Mouse (Mus musculus): ENCODE results near the gene Tbc1d17. TPM values are rescaled to one million over a fixed set of nuclear protein-coding genes. Genes with fewer than 3 reads are reported as not detected.

The Tbc1d17 gene
- total and polyA plus RNA-seq, 2 experiments, result 20.2 to 91.6 TPM

DNA sequence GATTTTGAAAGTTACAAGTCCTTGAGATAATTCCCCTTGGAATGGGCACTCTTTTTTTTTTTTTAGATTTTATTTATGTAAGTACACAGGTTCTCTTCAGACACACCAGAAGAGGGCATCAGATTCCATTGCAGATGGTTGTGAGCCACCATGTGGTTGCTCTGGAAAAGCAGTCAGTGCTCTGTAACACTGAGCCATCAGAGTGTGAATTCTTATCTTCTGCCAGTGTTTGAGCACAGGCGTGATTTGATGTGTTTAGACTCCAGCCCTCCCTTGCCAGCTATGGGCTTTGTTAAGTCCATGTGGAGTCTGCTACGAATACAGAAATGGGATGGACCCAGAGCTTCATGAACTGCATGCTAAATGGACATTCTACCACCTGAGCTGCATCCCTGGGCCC lies 30.7 kb downstream of the Tbc1d17 start:
- Histone ChIP-seq H3K27me3 (ENCODE audit: control insufficient read depth, insufficient read depth, low read length) (no peaks in the 10 kb centered on the region), H3K4me3 (ENCODE audit: insufficient read depth, low read depth, low read length) (no peak overlapping the region), H3K79me2 (ENCODE audit: control insufficient read depth, insufficient read depth, low read length) (peaks cover 24% of the 10 kb centered on the region), H3K36me3 (ENCODE audit: control insufficient read depth, insufficient read depth, low read length) (peaks cover 9% of the 10 kb centered on the region), H3K27ac (replicated peaks; ENCODE audit: insufficient read depth, low read depth, low read length) (peak overlapping the region; percentile 94), H3K4me1 (ENCODE audit: control insufficient read depth, insufficient read depth, low read length) (peaks cover 38% of the 10 kb centered on the region), H3K9ac (ENCODE audit: low read depth, low read length) (peak overlapping the region; percentile 11; the same call in 1 of the 2 replicates)
- peak; percentile 77 for DNase-seq (ENCODE audit: extremely low read depth, low read depth, low spot score)
- TF ChIP-seq POLR2A (IDR thresholded peaks at IDR 0.05; ENCODE audit: extremely low read depth, insufficient read depth, low read length) (no peak), CTCF (IDR thresholded peaks at IDR 0.05; ENCODE audit: low read depth, low read length) (peak; percentile 29; the same call in 1 of the 2 replicates)
- 12% methylated on average over 2 of the region's 2 CpGs for WGBS

- TF ChIP-seq CTCF (IDR thresholded peaks at IDR 0.05; ENCODE audit: low read depth, low read length) (no peak), POLR2A (IDR thresholded peaks at IDR 0.05; ENCODE audit: extremely low read depth, insufficient read depth, low read length) (no peak)
- Histone ChIP-seq H3K4me3 (ENCODE audit: insufficient read depth, low read depth, low read length) (no peak overlapping the region; the same call in 1 of the 2 replicates), H3K27ac (replicated peaks; ENCODE audit: insufficient read depth, low read depth, low read length) (peak overlapping the region; percentile 93), H3K36me3 (ENCODE audit: control insufficient read depth, insufficient read depth, low read length) (peaks cover 9% of the 10 kb centered on the region), H3K27me3 (ENCODE audit: control insufficient read depth, insufficient read depth, low read length) (no peaks in the 10 kb centered on the region), H3K79me2 (ENCODE audit: control insufficient read depth, insufficient read depth, low read length) (peaks cover 17% of the 10 kb centered on the region; the same call in 1 of the 2 replicates), H3K4me1 (ENCODE audit: control insufficient read depth, insufficient read depth, low read length) (peaks cover 40% of the 10 kb centered on the region), H3K9ac (ENCODE audit: low read depth, low read length) (peak overlapping the region; percentile 98)
- WGBS, result 15% methylated on average over 3 of the region's 3 CpGs
- DNase-seq (ENCODE audit: extremely low read depth, low read depth, low spot score), result peak; percentile 56
Observed at GRCm38 (mm10) chr7:44817441-44817840, 31.4 kb downstream of the Tbc1d17 start.

- peak; percentile 73 for DNase-seq (ENCODE audit: extremely low read depth, low read depth, low spot score)
Observed at GRCm38 (mm10) chr7:44816470-44817021, 32.3 kb downstream of the Tbc1d17 start, which contains the start of gene Atf5. Atf5 (minus strand) TSS chr7:44816658.

GRCm38 (mm10) chr7:44815721-44816469 lies 33.0 kb downstream of the Tbc1d17 start, which contains the start of the genes Nup62 and Il4i1:
Nup62 (plus strand) TSS chr7:44816088.
Il4i1 (plus strand) TSS chr7:44816387.
- H3K4me3 ChIP-seq (ENCODE audit: insufficient read depth, low read depth, low read length), result peak within 1 kb of the TSS; percentile 87
- DNase-seq (ENCODE audit: extremely low read depth, low read depth, low spot score), result peak; percentile 96
- H3K36me3 ChIP-seq (ENCODE audit: control insufficient read depth, insufficient read depth, low read length), result peaks cover 22% of the 10 kb centered on the region
- peak within 1 kb of the TSS; percentile 93 for H3K27ac ChIP-seq (replicated peaks; ENCODE audit: insufficient read depth, low read depth, low read length)
- no peaks in the 10 kb centered on the region for H3K27me3 ChIP-seq (ENCODE audit: control insufficient read depth, insufficient read depth, low read length)
- H3K4me1 ChIP-seq (ENCODE audit: control insufficient read depth, insufficient read depth, low read length), result peaks cover 37% of the 10 kb centered on the region
- H3K9ac ChIP-seq (ENCODE audit: low read depth, low read length), result peak within 1 kb of the TSS; percentile 98
- peaks cover 8% of the 10 kb centered on the region; the same call in 1 of the 2 replicates for H3K79me2 ChIP-seq (ENCODE audit: control insufficient read depth, insufficient read depth, low read length)
- WGBS, result 1% methylated on average over 62 of the region's 62 CpGs
- TF ChIP-seq POLR2A (IDR thresholded peaks at IDR 0.05; ENCODE audit: extremely low read depth, insufficient read depth, low read length) (peak; percentile 59), CTCF (IDR thresholded peaks at IDR 0.05; ENCODE audit: low read depth, low read length) (0 out of 2 replicates have a peak, but pooled peaks have one; percentile 1)

More at GRCm38 (mm10) chr7:44816470-44817021, 32.3 kb downstream of the Tbc1d17 start, which contains the start of gene Atf5:
- H3K27me3 ChIP-seq (ENCODE audit: control insufficient read depth, insufficient read depth, low read length), result no peaks in the 10 kb centered on the region
- no peak for TF ChIP-seq CTCF (IDR thresholded peaks at IDR 0.05; ENCODE audit: low read depth, low read length)
- TF ChIP-seq POLR2A (IDR thresholded peaks at IDR 0.05; ENCODE audit: extremely low read depth, insufficient read depth, low read length), result peak; percentile 44; the same call in 1 of the 2 replicates
- peak within 1 kb of the TSS; percentile 93 for H3K27ac ChIP-seq (replicated peaks; ENCODE audit: insufficient read depth, low read depth, low read length)
- H3K9ac ChIP-seq (ENCODE audit: low read depth, low read length), result peak within 1 kb of the TSS; percentile 98
- peaks cover 14% of the 10 kb centered on the region; the same call in 1 of the 2 replicates for H3K79me2 ChIP-seq (ENCODE audit: control insufficient read depth, insufficient read depth, low read length)
- peaks cover 17% of the 10 kb centered on the region for H3K36me3 ChIP-seq (ENCODE audit: control insufficient read depth, insufficient read depth, low read length)
- WGBS, result 2% methylated on average over 51 of the region's 57 CpGs
- H3K4me1 ChIP-seq (ENCODE audit: control insufficient read depth, insufficient read depth, low read length), result peaks cover 40% of the 10 kb centered on the region
- peak within 1 kb of the TSS; percentile 87 for H3K4me3 ChIP-seq (ENCODE audit: insufficient read depth, low read depth, low read length)

GRCm38 (mm10) chr7:44814952-44815553 lies 33.8 kb downstream of the Tbc1d17 start:
- Histone ChIP-seq H3K27ac (replicated peaks; ENCODE audit: insufficient read depth, low read depth, low read length) (peak overlapping the region; percentile 93), H3K79me2 (ENCODE audit: control insufficient read depth, insufficient read depth, low read length) (peaks cover 3% of the 10 kb centered on the region; the same call in 1 of the 2 replicates), H3K4me3 (ENCODE audit: insufficient read depth, low read depth, low read length) (peak overlapping the region; percentile 87), H3K27me3 (ENCODE audit: control insufficient read depth, insufficient read depth, low read length) (no peaks in the 10 kb centered on the region), H3K4me1 (ENCODE audit: control insufficient read depth, insufficient read depth, low read length) (peaks cover 31% of the 10 kb centered on the region), H3K9ac (ENCODE audit: low read depth, low read length) (peak overlapping the region; percentile 69), H3K36me3 (ENCODE audit: control insufficient read depth, insufficient read depth, low read length) (peaks cover 22% of the 10 kb centered on the region)
- 21% methylated on average over 14 of the region's 14 CpGs for WGBS
- DNase-seq (ENCODE audit: extremely low read depth, low read depth, low spot score), result no peak
- TF ChIP-seq POLR2A (IDR thresholded peaks at IDR 0.05; ENCODE audit: extremely low read depth, insufficient read depth, low read length), result no peak

Data from liver, adult 2 months (tissue).